Comparison of ENCODE assay signal across 28 mouse cellular contexts in the genomic region with DNA sequence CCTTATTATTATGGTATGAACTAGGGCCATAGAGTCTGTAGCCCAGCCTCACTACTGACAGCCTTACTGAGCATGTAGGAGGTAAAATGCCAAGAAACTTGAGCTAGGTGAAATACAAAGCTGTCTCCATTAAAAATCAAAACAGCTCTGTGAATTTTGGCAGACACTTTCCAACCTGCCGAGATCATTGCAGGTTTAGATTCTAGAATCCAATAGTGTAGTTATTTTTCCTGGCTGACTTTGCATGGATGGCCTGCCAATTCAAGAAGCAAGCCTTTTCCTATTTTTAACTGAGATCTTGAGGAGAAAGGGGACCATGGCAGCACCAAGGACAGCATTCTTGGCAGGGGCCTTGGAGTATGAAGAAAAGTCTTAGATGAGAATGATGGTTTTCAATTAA. TPM values are rescaled to one million over a fixed set of nuclear protein-coding genes. Genes with fewer than 3 reads are reported as not detected.
A peak's percentile ranks its signal among the peaks of the same experiment; 100 is the strongest.
DNase-seq lines count a peak whose midpoint lies in the region; ATAC-seq and TF ChIP-seq lines count a peak whose summit lies in the region.
"Had no signal": no experiment of that assay in that cellular context is flagged by ENCODE, and none has a peak within 500 bp of the region (broad histone marks: within the 10 kb centered on the region; RNA-seq: fewer than 3 reads in every experiment).

No protein-coding gene starts in this region.

- no peak for TF ChIP-seq CTCF in forebrain, postnatal 0 days (IDR thresholded peaks at IDR 0.05; ENCODE audit: low read depth)
- TF ChIP-seq CTCF in left cerebral cortex, adult 2 months (IDR thresholded peaks at IDR 0.05): no peak

- 0 out of 2 replicates have a peak, but pooled peaks cover 5% of the 10 kb centered on the region for H3K4me1 ChIP-seq in forebrain, postnatal 0 days (ENCODE audit: insufficient read depth)
- peaks cover 10% of the 10 kb centered on the region for H3K4me1 ChIP-seq in forebrain, embryonic 10.5 days
- H3K4me1 ChIP-seq: embryonic facial prominence, embryonic 13.5 days; liver, embryonic 13.5 days; lung, embryonic 15.5 days had no signal

- no peak overlapping the region for H3K4me2 ChIP-seq in forebrain, postnatal 0 days (ENCODE audit: low read depth)
- H3K4me2 ChIP-seq: embryonic facial prominence, embryonic 13.5 days; heart, embryonic 13.5 days; hindbrain, embryonic 13.5 days; liver, embryonic 13.5 days; lung, embryonic 15.5 days; midbrain, embryonic 13.5 days had no signal

- H3K36me3 ChIP-seq in forebrain, postnatal 0 days (ENCODE audit: insufficient read depth): no peaks in the 10 kb centered on the region
- no peaks in the 10 kb centered on the region for H3K36me3 ChIP-seq in forebrain, embryonic 10.5 days (replicated peaks)
- H3K36me3 ChIP-seq: embryonic facial prominence, embryonic 13.5 days; G1E; hindbrain, embryonic 13.5 days; liver, embryonic 13.5 days; lung, embryonic 15.5 days; midbrain, embryonic 13.5 days had no signal

- H3K9ac ChIP-seq in forebrain, postnatal 0 days: no peak overlapping the region
- H3K9ac ChIP-seq: embryonic facial prominence, embryonic 13.5 days; heart, embryonic 13.5 days; hindbrain, embryonic 13.5 days; liver, embryonic 13.5 days; lung, embryonic 15.5 days; midbrain, embryonic 13.5 days had no signal

- no peaks in the 10 kb centered on the region for H3K27me3 ChIP-seq in forebrain, postnatal 0 days (ENCODE audit: insufficient read depth, low read length)
- H3K27me3 ChIP-seq in forebrain, embryonic 10.5 days (ENCODE audit: poor library complexity, severe bottlenecking): peaks cover 83% of the 10 kb centered on the region
- H3K27me3 ChIP-seq: CH12.LX; heart, embryonic 13.5 days; liver, embryonic 13.5 days; lung, embryonic 15.5 days had no signal

- H3K9me3 ChIP-seq in forebrain, postnatal 0 days (ENCODE audit: low read length): no peaks in the 10 kb centered on the region
- H3K9me3 ChIP-seq in forebrain, embryonic 10.5 days: no peaks in the 10 kb centered on the region
- H3K9me3 ChIP-seq: embryonic facial prominence, embryonic 13.5 days; G1E; heart, embryonic 13.5 days; hindbrain, embryonic 13.5 days; liver, embryonic 13.5 days; lung, embryonic 15.5 days; megakaryocyte, embryonic 14.5 days; midbrain, embryonic 13.5 days had no signal

- intact Hi-C loops in left cerebral cortex, adult 2 months (cut with DNase I): loop anchor here (5.0 to 10.0 kb wide), 5 partner anchors 303 to 1520 kb away; no protein-coding TSS in a partner anchor

- no peak overlapping the region for H3K27ac ChIP-seq in forebrain, postnatal 0 days (ENCODE audit: low read depth, low read length)
- H3K27ac ChIP-seq in forebrain, embryonic 10.5 days: no peak overlapping the region
- peak overlapping the region; percentile 44; the same call in 1 of the 2 replicates for H3K27ac ChIP-seq in left cerebral cortex, adult 2 months
- H3K27ac ChIP-seq: embryonic facial prominence, embryonic 13.5 days; heart, adult 2 months; heart, embryonic 13.5 days; hindbrain, embryonic 13.5 days; liver, embryonic 13.5 days; lung, embryonic 15.5 days; midbrain, embryonic 13.5 days had no signal

- WGBS in forebrain, postnatal 0 days: 65% methylated on average over 1 of the region's 1 CpGs
- WGBS in forebrain, embryonic 10.5 days: 83% methylated on average over 1 of the region's 1 CpGs

- H3K4me3 ChIP-seq in forebrain, postnatal 0 days (ENCODE audit: low read depth, low read length): no peak overlapping the region
- H3K4me3 ChIP-seq in forebrain, embryonic 10.5 days: no peak overlapping the region
- no peak overlapping the region for H3K4me3 ChIP-seq in left cerebral cortex, adult 2 months
- H3K4me3 ChIP-seq: embryonic facial prominence, embryonic 13.5 days; heart, adult 2 months; heart, embryonic 13.5 days; hindbrain, embryonic 13.5 days; liver, embryonic 13.5 days; lung, embryonic 15.5 days; megakaryocyte, embryonic 14.5 days; midbrain, embryonic 13.5 days had no signal

- ATAC-seq in forebrain, postnatal 0 days: peak; percentile 19; the same call in 1 of the 2 replicates
- ATAC-seq in CD4-positive, CD25-positive, alpha-beta regulatory T cell, adult 4 months: no peak
- ATAC-seq: forebrain, embryonic 14.5 days; midbrain, embryonic 13.5 days had no signal

- DNase-seq in forebrain, postnatal 0 days: no peak
- DNase-seq in forebrain, embryonic 10.5 days (ENCODE audit: extremely low spot score, low spot score): no peak
- DNase-seq in left cerebral cortex, adult 2 months (ENCODE audit: extremely low spot score in 1 of 2, low spot score in 2 of 2): no peak
- DNase-seq in left cerebral cortex, adult 9 months (ENCODE audit: low spot score in 2 of 2): no peak
- DNase-seq in cerebellum, adult 8-10 months: peak; percentile 15
- DNase-seq in layer of hippocampus, adult 18-20 months (ENCODE audit: low spot score in 2 of 2): no peak
- DNase-seq: adrenal gland, postnatal 14 days; gastrocnemius, postnatal 25 days; heart, adult 2 months; heart, postnatal 14 days; kidney, adult 2 months; kidney, postnatal 14 days; liver, embryonic 13.5 days; lung, postnatal 36 days; right cerebral cortex, postnatal 14 days; spleen, adult 18-20 months; thymus, postnatal 14 days had no signal

RNA-seq across cellular contexts. Expression of a gene that starts 35.6 kb away (rescaled TPM):
- 0.15 TPM in 1 of 2 replicates, not detected in the other for total RNA-seq in forebrain, postnatal 0 days (2014; rRNA removed)
- not detected in 2 replicates for polyA plus RNA-seq in forebrain, postnatal 0 days (2015; fragmentation: Nextera tagmentation; extraction: Ambion mirVana)
- polyA plus RNA-seq in forebrain, embryonic 10.5 days (2016; fragmentation: Nextera tagmentation; extraction: Ambion mirVana): not detected in 2 replicates
- total RNA-seq in left cerebral cortex, adult 2 months (2021): not detected
- total RNA-seq in layer of hippocampus, adult 18-20 months (2021): not detected
- not detected for polyA plus RNA-seq in CD4-positive, CD25-positive, alpha-beta regulatory T cell, adult 4 months (2017; shearing (Covaris generic))
- total RNA-seq: CH12.LX; G1E; left cerebral cortex, postnatal 36 days had no signal
- polyA plus RNA-seq: forebrain, embryonic 14.5 days; G1E; midbrain, embryonic 13.5 days had no signal
